ENCODE assay signal across 12 mouse cellular contexts in the genomic region with DNA sequence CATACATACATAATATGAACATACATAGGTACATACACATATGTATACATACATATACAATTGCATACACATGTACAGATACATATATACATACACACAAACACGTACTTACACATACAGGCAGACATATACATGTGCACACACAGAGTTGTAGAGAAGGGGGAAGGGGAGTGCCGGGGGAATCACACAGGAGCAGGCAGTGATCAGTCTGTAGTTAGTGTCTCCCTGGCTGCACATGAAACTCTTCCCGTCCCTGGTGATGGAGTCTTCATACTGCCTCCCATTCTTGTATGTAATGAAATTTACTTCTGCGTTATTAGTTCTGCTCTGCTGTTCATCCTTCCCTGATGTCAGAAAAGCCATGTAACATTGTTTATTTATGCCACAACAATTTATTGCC.
"Had no signal": no experiment of that assay in that cellular context is flagged by ENCODE, and none has a peak within 500 bp of the region (broad histone marks: within the 10 kb centered on the region; RNA-seq: fewer than 3 reads in every experiment).

No protein-coding gene starts in this region.

- H3K4me1 ChIP-seq: limb, embryonic 15.5 days; liver, embryonic 12.5 days had no signal

- H3K9me3 ChIP-seq: heart, embryonic 15.5 days; limb, embryonic 13.5 days; limb, embryonic 15.5 days had no signal

- ATAC-seq: forebrain, postnatal 0 days; intestine, postnatal 0 days; liver, embryonic 12.5 days had no signal

- H3K27ac ChIP-seq: heart, adult 2 months; heart, embryonic 13.5 days; heart, embryonic 15.5 days; layer of hippocampus, adult 2 months; left cerebral cortex, adult 2 months; limb, embryonic 13.5 days; limb, embryonic 15.5 days; liver, embryonic 12.5 days; liver, embryonic 14.5 days had no signal

- H3K36me3 ChIP-seq: heart, embryonic 13.5 days; heart, embryonic 15.5 days; limb, embryonic 13.5 days; limb, embryonic 15.5 days; liver, embryonic 12.5 days had no signal

- H3K4me2 ChIP-seq: heart, embryonic 11.5 days; heart, embryonic 13.5 days; heart, embryonic 15.5 days; limb, embryonic 13.5 days; limb, embryonic 15.5 days; liver, embryonic 12.5 days had no signal

- H3K9ac ChIP-seq: forebrain, postnatal 0 days; heart, embryonic 13.5 days; heart, embryonic 15.5 days; limb, embryonic 13.5 days; limb, embryonic 15.5 days; liver, embryonic 12.5 days; liver, embryonic 14.5 days had no signal

- H3K27me3 ChIP-seq: heart, embryonic 13.5 days; heart, embryonic 15.5 days; limb, embryonic 13.5 days; limb, embryonic 15.5 days; liver, embryonic 12.5 days had no signal

- H3K4me3 ChIP-seq: heart, adult 2 months; heart, embryonic 13.5 days; heart, embryonic 15.5 days; layer of hippocampus, adult 2 months; left cerebral cortex, adult 2 months; limb, embryonic 13.5 days; limb, embryonic 15.5 days; liver, embryonic 12.5 days had no signal
